Mouse (Mus musculus) yolk sac, embryonic 10.5 days (tissue): ENCODE results near the gene Tgtp2.
"Not testable (repeated sequence)": the region's sequence is repeated elsewhere in the genome, so short reads cannot be mapped to it uniquely, and the experiment has no call there.

ENCODE experiments used
- DNase-seq: peaks from one replicate; pipeline ENCODE4 v3.0.0-alpha.2; 2017; ENCODE audit warnings: low spot score

Tgtp2 gene

GRCm38 (mm10) chr11:49084875-49085274 lies 20.9 kb upstream of the Tgtp2 start:
- no peak for DNase-seq

GRCm38 (mm10) chr11:49084385-49084784 lies 20.4 kb upstream of the Tgtp2 start:
- no peak for DNase-seq

DNA sequence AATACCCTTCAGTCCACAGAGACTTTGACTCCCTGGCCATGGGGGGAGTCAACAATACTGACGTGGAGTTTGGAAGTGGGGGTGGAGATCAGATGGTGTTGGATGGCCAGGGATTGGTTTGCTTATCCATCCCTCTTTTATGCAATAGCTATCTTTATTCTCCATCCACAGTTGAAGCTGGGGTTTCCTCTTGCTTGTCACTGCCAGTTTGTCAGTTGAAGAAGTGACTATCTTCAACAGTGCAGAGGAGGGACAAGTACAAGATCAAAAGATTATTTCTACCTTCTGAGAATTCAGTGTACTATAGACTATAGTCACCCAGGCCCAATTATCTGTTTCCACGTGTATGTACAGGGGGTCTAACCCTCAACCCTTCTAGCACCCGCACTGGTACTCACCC lies 19.8 kb upstream of the Tgtp2 start:
- no peak for DNase-seq

- no peak for DNase-seq
These were observed 19.1 kb upstream of the Tgtp2 start for GRCm38 (mm10) chr11:49083146-49083545.

DNA sequence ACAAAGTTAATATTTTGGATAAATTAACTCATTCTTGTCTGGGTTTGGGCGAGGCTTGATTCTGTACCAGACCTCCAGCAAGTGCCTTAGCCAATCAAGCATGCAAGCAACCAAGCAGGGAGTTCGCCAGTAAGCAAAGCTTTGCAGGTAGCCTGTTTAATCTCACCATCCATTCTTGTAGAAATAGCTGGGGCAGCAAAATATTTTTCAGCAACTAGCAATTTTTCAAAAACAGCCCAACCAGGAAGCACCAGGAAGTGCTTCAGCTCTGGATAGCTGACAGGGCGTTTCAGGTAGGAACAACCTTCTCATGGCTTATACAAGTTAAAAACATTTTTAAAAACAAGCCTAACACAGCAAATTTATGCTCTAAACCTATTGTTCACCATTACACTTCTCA lies 17.9 kb upstream of the Tgtp2 start:
- no peak for DNase-seq

- DNase-seq, result no peak
These were observed 17.4 kb upstream of the Tgtp2 start for GRCm38 (mm10) chr11:49081356-49081755.

- no peak for DNase-seq
These were observed 16.6 kb upstream of the Tgtp2 start for GRCm38 (mm10) chr11:49080636-49081035.

GRCm38 (mm10) chr11:49078719-49079118 lies 14.7 kb upstream of the Tgtp2 start:
- no peak for DNase-seq

DNA sequence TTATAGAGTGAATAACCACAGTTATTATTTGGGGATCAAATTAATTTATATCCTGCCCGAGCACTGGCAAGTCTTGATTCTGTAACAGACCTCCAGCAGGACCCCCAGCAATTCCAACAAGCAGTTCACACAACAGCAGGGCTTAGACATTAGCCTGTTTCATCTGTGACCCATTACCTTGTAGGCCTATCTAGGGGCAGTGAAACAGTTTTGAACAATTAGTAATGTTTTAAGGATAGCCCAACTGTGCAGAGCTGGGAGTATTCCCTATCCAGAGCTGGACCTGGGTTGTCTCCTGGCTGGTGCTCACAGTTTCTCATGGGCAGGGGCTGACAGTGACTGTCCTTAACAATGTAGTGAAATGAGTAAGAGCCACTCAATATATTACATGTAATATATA lies 13.0 kb upstream of the Tgtp2 start:
- no peak for DNase-seq

DNA sequence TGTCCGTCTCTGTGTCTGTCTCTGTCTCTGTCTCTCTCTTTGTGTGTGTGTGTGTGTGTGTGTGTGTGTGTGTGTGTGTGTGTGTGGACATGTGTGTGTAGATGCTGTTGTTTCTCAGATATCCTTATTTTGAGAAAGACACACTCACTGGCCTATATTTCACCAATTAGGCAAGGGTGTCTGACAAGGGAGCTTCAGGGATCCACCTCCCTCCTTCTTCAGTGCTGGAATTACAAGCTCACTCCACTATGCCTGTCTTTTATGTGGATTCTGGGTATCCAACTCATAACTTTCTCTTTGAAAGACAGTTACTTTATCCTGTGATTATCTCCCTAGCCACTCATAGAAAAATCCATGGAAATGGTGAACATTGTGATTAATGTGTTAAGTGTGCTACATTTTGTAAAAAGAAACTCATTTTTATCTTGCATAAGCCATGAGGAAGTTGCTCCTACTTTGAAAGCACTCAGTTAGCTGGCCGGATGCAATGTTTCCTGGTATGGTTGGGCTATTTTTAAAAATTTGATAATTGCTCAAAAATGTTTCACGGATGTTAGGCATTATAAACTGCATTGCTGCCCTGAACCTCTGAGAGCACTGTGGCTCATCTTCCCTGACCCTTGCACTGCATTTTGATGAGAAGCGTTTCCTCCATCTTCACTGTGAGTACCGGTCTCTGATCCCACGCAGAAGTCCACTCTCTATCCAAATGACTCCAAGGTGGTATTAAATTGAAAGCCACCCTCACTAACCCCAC lies 12.2 kb upstream of the Tgtp2 start, which contains the start of gene Ifi47:
TSS of gene Ifi47 (plus strand) at position 587 of the 757 bp plus-strand sequence.
- not testable (repeated sequence) for DNase-seq

GRCm38 (mm10) chr11:49068358-49068757 lies 4.4 kb upstream of the Tgtp2 start:
- DNase-seq, result no peak

DNA sequence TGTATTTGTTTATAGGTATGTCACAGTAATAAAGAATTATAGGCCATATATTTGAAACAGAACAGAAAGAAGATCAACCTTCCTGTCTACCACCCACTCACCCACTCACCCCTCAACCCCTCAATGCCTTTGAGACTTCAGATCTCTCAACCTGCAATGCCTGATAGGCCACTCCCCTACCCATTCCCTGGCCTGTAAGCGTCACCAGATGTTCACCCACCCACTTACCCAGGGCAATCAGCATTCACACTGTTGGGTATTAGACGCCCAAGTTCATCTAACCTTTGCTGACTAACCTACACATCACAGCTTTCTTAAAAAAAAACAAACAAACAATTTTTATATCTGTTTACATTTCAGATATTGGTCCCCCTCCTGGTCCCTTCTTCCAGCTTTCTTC lies 2.1 kb downstream of the Tgtp2 start:
- DNase-seq, result not testable (repeated sequence)

DNA sequence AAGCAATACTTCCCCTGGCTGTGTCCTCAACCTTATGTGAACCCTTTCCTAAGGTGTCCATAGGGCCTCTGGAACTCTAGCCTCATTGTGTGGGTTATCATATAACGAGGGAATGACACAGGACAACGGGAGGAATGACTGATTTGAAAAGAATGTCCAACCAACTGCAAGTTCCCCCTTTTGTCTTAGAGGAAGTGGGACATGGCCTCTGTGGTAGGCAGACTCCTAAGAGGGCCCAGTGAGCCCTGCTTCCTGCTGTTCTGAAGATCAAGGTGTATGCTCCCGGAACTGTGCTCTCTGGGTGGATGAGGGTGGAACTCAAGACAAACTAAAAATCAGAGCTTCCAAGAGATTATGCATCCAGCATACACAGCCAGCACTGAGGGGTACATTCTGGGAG lies 3.9 kb downstream of the Tgtp2 start:
- DNase-seq, result not testable (repeated sequence)

DNA sequence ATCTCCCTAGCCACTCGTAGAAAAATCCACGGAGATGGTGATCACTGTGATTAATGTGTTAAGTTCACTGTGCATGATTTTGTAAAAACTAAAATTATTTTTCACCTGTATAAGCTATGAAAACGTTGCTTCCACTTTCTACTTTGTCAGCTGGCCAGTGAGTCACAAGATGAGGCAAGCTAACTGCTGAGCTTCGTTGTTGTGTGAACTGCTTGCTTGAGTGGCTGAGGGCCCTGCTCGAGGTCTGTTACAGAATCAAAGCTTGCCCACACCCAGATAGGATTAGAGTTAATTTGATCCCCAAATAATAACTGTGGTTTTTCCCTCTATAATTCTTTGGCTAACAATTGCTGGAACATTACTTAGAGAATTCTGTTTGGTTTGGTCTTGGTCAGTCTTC lies 12.1 kb downstream of the Tgtp2 start:
- DNase-seq, result not testable (repeated sequence)

DNA sequence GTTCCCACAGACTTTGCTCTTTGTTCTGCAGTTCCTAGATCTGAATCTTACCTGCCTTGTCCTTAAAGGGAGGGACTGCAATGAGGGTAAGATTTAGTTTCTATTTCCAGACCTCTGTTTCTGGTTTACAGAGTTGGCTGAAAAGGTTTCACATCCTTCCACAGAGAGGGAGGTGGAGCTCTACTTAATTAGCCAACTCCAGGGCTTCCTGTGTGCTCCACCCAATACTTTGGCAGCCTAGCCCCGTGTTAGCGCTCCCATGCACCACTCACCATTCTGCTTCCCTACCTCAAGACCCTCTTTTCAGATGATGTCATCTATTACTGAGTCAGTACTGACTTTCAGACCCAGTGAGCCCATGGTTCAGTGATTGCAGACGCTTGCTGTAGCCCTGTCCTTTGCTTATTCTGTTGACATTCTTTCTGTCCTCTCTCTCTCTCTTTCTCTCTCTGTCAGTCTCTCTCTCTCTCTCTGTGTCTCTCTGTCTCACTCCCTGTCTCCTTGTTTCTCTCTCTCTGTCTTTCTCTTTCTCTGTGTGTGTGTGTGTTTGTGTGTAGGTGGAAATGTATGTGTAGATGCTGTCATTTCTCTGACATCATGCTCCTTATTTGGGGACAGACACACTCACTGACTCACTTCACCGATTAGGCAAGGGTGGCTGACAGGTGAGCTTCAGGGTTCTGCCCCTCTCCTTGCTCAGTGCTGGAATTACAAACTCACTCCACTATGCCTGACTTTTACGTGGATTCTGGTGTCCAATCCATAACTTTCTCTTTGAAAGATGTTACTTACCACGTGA lies 12.7 kb downstream of the Tgtp2 start, which contains the start of gene 9930111J21Rik2:
TSS of gene 9930111J21Rik2 (minus strand) at position 150 of the 799 bp plus-strand sequence.
- not testable (repeated sequence) for DNase-seq

DNA sequence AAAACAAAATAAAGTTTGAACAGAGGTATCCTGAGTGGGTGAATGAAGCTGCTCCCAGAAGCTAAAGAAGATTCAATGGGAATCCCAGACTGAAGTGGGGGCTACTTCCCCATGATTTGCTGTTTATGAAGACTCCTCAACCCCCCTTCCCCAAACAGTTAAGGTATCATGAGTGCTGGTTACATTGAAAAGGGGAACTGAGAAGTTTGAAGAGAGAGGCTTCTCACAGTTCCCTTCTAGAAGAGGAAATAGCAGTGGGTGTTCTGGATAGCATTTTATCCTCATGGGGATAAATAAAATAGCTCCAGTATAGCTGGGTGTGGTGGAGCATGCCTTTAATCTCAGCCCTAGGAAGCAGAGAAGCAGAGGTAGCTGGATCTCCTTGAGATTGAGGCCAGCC lies 13.9 kb downstream of the Tgtp2 start:
- DNase-seq, result not testable (repeated sequence)

- not testable (repeated sequence) for DNase-seq
These were observed 51.9 kb downstream of the Tgtp2 start for GRCm38 (mm10) chr11:49012074-49012473.
